Mouse (Mus musculus): ENCODE data around the gene Rab11a. TPM values are rescaled to one million over a fixed set of nuclear protein-coding genes. Genes with fewer than 3 reads are reported as not detected.
A peak's percentile ranks its signal among the peaks of the same experiment; 100 is the strongest.

The Rab11a gene
- polyA plus RNA-seq, 1 experiment from 2014 or later = 1,191 TPM

- Histone ChIP-seq H3K4me2 (replicated peaks; ENCODE audit: low read depth) (no peak overlapping the region), H3K27me3 (ENCODE audit: control insufficient read depth, insufficient read depth, low read length) (no peaks in the 10 kb centered on the region), H3K9ac (ENCODE audit: low read length) (no peak overlapping the region), H3K4me1 (replicated peaks; ENCODE audit: control insufficient read depth, insufficient read depth) (peaks cover 2% of the 10 kb centered on the region; the same call in 1 of the 2 replicates), H3K36me3 (ENCODE audit: control insufficient read depth, insufficient read depth, low read length) (peaks cover 9% of the 10 kb centered on the region), H3K9me3 (ENCODE audit: control insufficient read depth, low read length) (no peaks in the 10 kb centered on the region), H3K27ac (replicated peaks) (no peak overlapping the region), H3K4me3 (ENCODE audit: low read depth, low read length) (no peak overlapping the region)
- WGBS = 71% methylated on average over 1 of the region's 1 CpGs
- TF ChIP-seq EP300 (optimal IDR thresholded peaks at IDR 0.05) (no peak), CTCF (IDR thresholded peaks at IDR 0.05; ENCODE audit: low read depth) (no peak)
- ATAC-seq (ENCODE audit: low FRiP score, low TSS enrichment) (no peak), DNase-seq (ENCODE audit: low spot score) (no peak)
Observed at GRCm38 (mm10) chr9:64697006-64697405, 40.6 kb downstream of the Rab11a start.

- no peak overlapping the region; the same call in 1 of the 2 replicates for H3K27ac ChIP-seq (replicated peaks)
- WGBS = 76% methylated on average over 4 of the region's 4 CpGs
- ATAC-seq (ENCODE audit: low FRiP score, low TSS enrichment) (peak; percentile 38; the same call in 1 of the 2 replicates), DNase-seq (ENCODE audit: low spot score) (no peak)
- H3K4me3 ChIP-seq (ENCODE audit: low read depth, low read length) = no peak overlapping the region
- H3K9me3 ChIP-seq (ENCODE audit: control insufficient read depth, low read length) = no peaks in the 10 kb centered on the region
- peaks cover 9% of the 10 kb centered on the region for H3K36me3 ChIP-seq (ENCODE audit: control insufficient read depth, insufficient read depth, low read length)
- TF ChIP-seq EP300 (optimal IDR thresholded peaks at IDR 0.05) (no peak), CTCF (IDR thresholded peaks at IDR 0.05; ENCODE audit: low read depth) (no peak)
- peaks cover 2% of the 10 kb centered on the region; the same call in 1 of the 2 replicates for H3K4me1 ChIP-seq (replicated peaks; ENCODE audit: control insufficient read depth, insufficient read depth)
- H3K9ac ChIP-seq (ENCODE audit: low read length) = no peak overlapping the region
- no peaks in the 10 kb centered on the region for H3K27me3 ChIP-seq (ENCODE audit: control insufficient read depth, insufficient read depth, low read length)
- no peak overlapping the region for H3K4me2 ChIP-seq (replicated peaks; ENCODE audit: low read depth)
Observed at GRCm38 (mm10) chr9:64696404-64696803, 41.2 kb downstream of the Rab11a start.

- Histone ChIP-seq H3K4me2 (replicated peaks; ENCODE audit: low read depth) (no peak overlapping the region), H3K36me3 (ENCODE audit: control insufficient read depth, insufficient read depth, low read length) (peaks cover 9% of the 10 kb centered on the region), H3K4me3 (ENCODE audit: low read depth, low read length) (no peak overlapping the region), H3K4me1 (replicated peaks; ENCODE audit: control insufficient read depth, insufficient read depth) (no peaks in the 10 kb centered on the region), H3K9ac (ENCODE audit: low read length) (no peak overlapping the region), H3K9me3 (ENCODE audit: control insufficient read depth, low read length) (no peaks in the 10 kb centered on the region), H3K27ac (replicated peaks) (no peak overlapping the region), H3K27me3 (ENCODE audit: control insufficient read depth, insufficient read depth, low read length) (no peaks in the 10 kb centered on the region)
- TF ChIP-seq EP300 (optimal IDR thresholded peaks at IDR 0.05) (no peak), CTCF (IDR thresholded peaks at IDR 0.05; ENCODE audit: low read depth) (no peak)
- ATAC-seq (ENCODE audit: low FRiP score, low TSS enrichment) (no peak), DNase-seq (ENCODE audit: low spot score) (no peak)
- 82% methylated on average over 1 of the region's 1 CpGs for WGBS
Observed at GRCm38 (mm10) chr9:64695266-64695665, 42.3 kb downstream of the Rab11a start.

GRCm38 (mm10) chr9:64693094-64693493, 44.5 kb downstream of the Rab11a start:
- 70% methylated on average over 2 of the region's 2 CpGs for WGBS
- no peak for TF ChIP-seq EP300 (optimal IDR thresholded peaks at IDR 0.05)
- TF ChIP-seq CTCF (IDR thresholded peaks at IDR 0.05; ENCODE audit: low read depth) = no peak
- no peak overlapping the region for H3K27ac ChIP-seq (replicated peaks)

GRCm38 (mm10) chr9:64691176-64691575, 46.4 kb downstream of the Rab11a start:
- TF ChIP-seq CTCF (IDR thresholded peaks at IDR 0.05; ENCODE audit: low read depth) (peak; percentile 89), EP300 (optimal IDR thresholded peaks at IDR 0.05) (no peak)
- H3K9ac ChIP-seq (ENCODE audit: low read length) = no peak overlapping the region
- DNase-seq (ENCODE audit: low spot score) (peak; percentile 77), ATAC-seq (ENCODE audit: low FRiP score, low TSS enrichment) (peak; percentile 74)
- peaks cover 6% of the 10 kb centered on the region; the same call in 1 of the 2 replicates for H3K36me3 ChIP-seq (ENCODE audit: control insufficient read depth, insufficient read depth, low read length)
- H3K9me3 ChIP-seq (ENCODE audit: control insufficient read depth, low read length) = no peaks in the 10 kb centered on the region
- H3K4me1 ChIP-seq (replicated peaks; ENCODE audit: control insufficient read depth, insufficient read depth) = no peaks in the 10 kb centered on the region
- 0 out of 2 replicates have a peak overlapping the region, but pooled peaks have one; percentile 30 for H3K27ac ChIP-seq (replicated peaks)
- H3K4me3 ChIP-seq (ENCODE audit: low read depth, low read length) = no peak overlapping the region
- H3K27me3 ChIP-seq (ENCODE audit: control insufficient read depth, insufficient read depth, low read length) = no peaks in the 10 kb centered on the region
- WGBS = 6% methylated on average over 7 of the region's 7 CpGs
- no peak overlapping the region for H3K4me2 ChIP-seq (replicated peaks; ENCODE audit: low read depth)

More at GRCm38 (mm10) chr9:64693094-64693493, 44.5 kb downstream of the Rab11a start:
- no peak for DNase-seq (ENCODE audit: low spot score)
- ATAC-seq (ENCODE audit: low FRiP score, low TSS enrichment) = no peak
- H3K36me3 ChIP-seq (ENCODE audit: control insufficient read depth, insufficient read depth, low read length) = peaks cover 6% of the 10 kb centered on the region
- H3K4me2 ChIP-seq (replicated peaks; ENCODE audit: low read depth) = no peak overlapping the region
- H3K9ac ChIP-seq (ENCODE audit: low read length) = no peak overlapping the region
- H3K4me3 ChIP-seq (ENCODE audit: low read depth, low read length) = no peak overlapping the region
- H3K4me1 ChIP-seq (replicated peaks; ENCODE audit: control insufficient read depth, insufficient read depth) = no peaks in the 10 kb centered on the region
- H3K27me3 ChIP-seq (ENCODE audit: control insufficient read depth, insufficient read depth, low read length) = no peaks in the 10 kb centered on the region
- no peaks in the 10 kb centered on the region for H3K9me3 ChIP-seq (ENCODE audit: control insufficient read depth, low read length)

- Histone ChIP-seq H3K27me3 (ENCODE audit: control insufficient read depth, insufficient read depth, low read length) (no peaks in the 10 kb centered on the region), H3K27ac (replicated peaks) (no peak overlapping the region), H3K4me1 (replicated peaks; ENCODE audit: control insufficient read depth, insufficient read depth) (no peaks in the 10 kb centered on the region), H3K4me2 (replicated peaks; ENCODE audit: low read depth) (no peak overlapping the region), H3K36me3 (ENCODE audit: control insufficient read depth, insufficient read depth, low read length) (peaks cover 6% of the 10 kb centered on the region; the same call in 1 of the 2 replicates), H3K9ac (ENCODE audit: low read length) (no peak overlapping the region), H3K9me3 (ENCODE audit: control insufficient read depth, low read length) (no peaks in the 10 kb centered on the region), H3K4me3 (ENCODE audit: low read depth, low read length) (no peak overlapping the region)
- DNase-seq (ENCODE audit: low spot score) (no peak), ATAC-seq (ENCODE audit: low FRiP score, low TSS enrichment) (no peak)
- TF ChIP-seq EP300 (optimal IDR thresholded peaks at IDR 0.05) = no peak
- no peak for TF ChIP-seq CTCF (IDR thresholded peaks at IDR 0.05; ENCODE audit: low read depth)
- 82% methylated on average over 2 of the region's 2 CpGs for WGBS
Observed at GRCm38 (mm10) chr9:64690771-64691170, 46.8 kb downstream of the Rab11a start.
